Mouse (Mus musculus): Measurements from ENCODE around the gene Rfc2. TPM values are rescaled to one million over a fixed set of nuclear protein-coding genes. Genes with fewer than 3 reads are reported as not detected.

Gene Rfc2
- polyA plus RNA-seq, 1 experiment, result not detected

DNA sequence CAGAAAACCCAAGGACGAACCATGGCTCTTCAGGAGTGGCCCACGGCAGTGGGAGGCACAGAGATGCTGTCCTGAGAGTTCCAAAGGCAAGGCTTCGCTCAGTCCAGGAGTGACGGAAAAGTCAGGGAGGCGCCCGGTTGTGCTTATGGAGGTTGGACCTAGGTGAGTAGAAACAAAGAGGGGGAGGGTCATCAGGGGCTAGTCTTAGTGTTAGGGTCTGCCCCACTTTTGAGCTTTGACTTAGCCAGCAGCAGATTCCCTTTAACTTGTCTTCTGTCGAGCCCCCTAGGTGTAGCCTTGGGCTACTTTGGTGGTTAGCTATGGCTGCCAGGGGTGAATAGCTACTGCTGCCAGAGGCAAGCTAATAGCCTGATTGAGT is 21.1 kb upstream of the Rfc2 start, which contains the start of gene Syna:
Syna (minus strand) TSS at position 101 of the 379 bp plus-strand sequence.
- TF ChIP-seq CTCF (IDR thresholded peaks at IDR 0.05; ENCODE audit: insufficient read depth, low read depth, low read length) (no peak), POLR2A (IDR thresholded peaks at IDR 0.05; ENCODE audit: insufficient read depth, low read depth, low read length) (no peak)
- Histone ChIP-seq H3K4me1 (ENCODE audit: control insufficient read depth, insufficient read depth, low read length) (peaks cover 17% of the 10 kb centered on the region), H3K27ac (ENCODE audit: insufficient read depth, low read depth, low read length) (no peak within 1 kb of the TSS), H3K4me3 (ENCODE audit: insufficient read depth, low read depth, low read length) (no peak within 1 kb of the TSS)
- 95% methylated on average over 7 of the region's 7 CpGs for WGBS

DNA sequence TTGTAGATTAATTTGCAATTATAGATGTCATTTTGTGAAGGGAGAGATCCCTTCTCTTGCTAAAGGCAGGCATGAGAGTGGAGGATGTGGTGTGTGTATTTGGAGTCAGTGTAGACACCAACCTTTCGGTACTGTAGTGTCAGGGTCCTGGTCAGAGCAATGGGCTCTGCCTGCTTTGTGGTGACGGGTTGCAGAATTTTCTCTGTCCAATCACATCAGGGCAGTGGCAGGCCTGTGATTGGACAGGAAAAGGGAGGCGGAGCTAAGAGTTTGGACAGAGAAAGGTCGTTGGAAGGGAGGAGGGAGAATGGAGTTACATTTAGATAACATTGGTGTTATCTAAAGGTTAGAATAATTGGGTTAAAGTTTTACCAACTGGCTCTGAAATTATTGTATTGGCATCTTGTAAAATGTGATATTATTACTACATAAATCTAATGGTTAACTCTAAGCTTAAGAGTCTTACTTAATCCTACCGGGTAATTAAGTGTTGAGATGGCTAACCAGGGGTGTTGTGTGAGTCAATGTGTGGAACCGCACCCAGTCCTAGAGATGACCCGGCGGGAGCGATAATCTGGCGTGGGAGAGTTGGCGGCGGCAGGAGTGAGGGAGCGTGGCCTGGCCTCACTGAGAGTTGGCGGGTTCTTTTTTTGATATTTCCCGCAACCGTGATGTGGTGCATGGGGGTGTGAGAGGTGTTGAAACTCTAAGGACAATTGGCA is 20.6 kb upstream of the Rfc2 start:
- H3K4me1 ChIP-seq (ENCODE audit: control insufficient read depth, insufficient read depth, low read length), result peaks cover 12% of the 10 kb centered on the region
- whole genome bisulfite sequencing, result 87% methylated on average over 16 of the region's 16 CpGs
- no peak overlapping the region for H3K27ac ChIP-seq (ENCODE audit: insufficient read depth, low read depth, low read length)
- no peak overlapping the region for H3K4me3 ChIP-seq (ENCODE audit: insufficient read depth, low read depth, low read length)
- TF ChIP-seq CTCF (IDR thresholded peaks at IDR 0.05; ENCODE audit: insufficient read depth, low read depth, low read length), result no peak
- no peak for TF ChIP-seq POLR2A (IDR thresholded peaks at IDR 0.05; ENCODE audit: insufficient read depth, low read depth, low read length)

DNA sequence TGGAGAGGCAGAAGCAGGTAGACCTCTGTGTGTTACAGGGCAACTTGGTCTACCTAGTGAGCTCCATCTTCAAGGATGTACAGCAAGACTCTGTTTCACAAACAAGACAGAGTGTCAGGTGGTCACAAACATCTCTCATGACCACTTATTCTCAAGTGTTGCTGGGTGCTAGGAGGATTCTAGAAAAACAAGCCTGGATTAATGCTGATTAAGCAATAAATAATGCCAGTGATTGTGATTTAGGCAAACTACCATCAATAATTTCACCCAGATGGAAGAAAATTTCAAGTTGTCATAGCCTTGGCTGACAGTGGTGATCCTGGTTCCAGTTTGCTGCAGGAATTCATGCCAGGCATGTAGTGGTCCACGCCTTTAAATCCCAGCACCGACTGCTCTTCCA is 16.9 kb upstream of the Rfc2 start:
- Histone ChIP-seq H3K27ac (ENCODE audit: insufficient read depth, low read depth, low read length) (no peak overlapping the region), H3K4me1 (ENCODE audit: control insufficient read depth, insufficient read depth, low read length) (peaks cover 17% of the 10 kb centered on the region), H3K4me3 (ENCODE audit: insufficient read depth, low read depth, low read length) (no peak overlapping the region)
- whole genome bisulfite sequencing, result 91% methylated on average over 2 of the region's 2 CpGs
- TF ChIP-seq POLR2A (IDR thresholded peaks at IDR 0.05; ENCODE audit: insufficient read depth, low read depth, low read length) (no peak), CTCF (IDR thresholded peaks at IDR 0.05; ENCODE audit: insufficient read depth, low read depth, low read length) (no peak)

DNA sequence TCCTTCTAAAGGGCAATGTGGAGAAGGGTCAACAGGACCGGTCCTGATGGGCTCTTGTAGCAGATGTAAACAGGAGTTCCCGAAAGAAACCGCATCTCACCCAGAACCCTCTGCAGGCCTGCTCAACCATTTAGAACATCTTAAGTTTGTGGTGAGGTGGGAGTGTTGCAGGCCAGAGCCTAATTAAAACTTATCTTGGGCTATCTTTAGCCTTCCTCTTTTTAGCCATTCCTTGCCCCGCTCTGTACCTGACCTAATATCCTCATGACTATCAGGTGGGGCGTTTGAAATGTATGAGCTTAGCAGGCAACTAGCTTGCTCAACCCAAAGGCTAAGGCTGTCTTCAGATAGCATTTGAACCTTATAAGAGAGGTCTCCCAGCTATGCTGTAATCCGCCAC is 15.5 kb upstream of the Rfc2 start:
- Histone ChIP-seq H3K4me3 (ENCODE audit: insufficient read depth, low read depth, low read length) (no peak overlapping the region), H3K27ac (ENCODE audit: insufficient read depth, low read depth, low read length) (no peak overlapping the region), H3K4me1 (ENCODE audit: control insufficient read depth, insufficient read depth, low read length) (peaks cover 17% of the 10 kb centered on the region)
- TF ChIP-seq CTCF (IDR thresholded peaks at IDR 0.05; ENCODE audit: insufficient read depth, low read depth, low read length), result no peak
- no peak for TF ChIP-seq POLR2A (IDR thresholded peaks at IDR 0.05; ENCODE audit: insufficient read depth, low read depth, low read length)
- 93% methylated on average over 6 of the region's 6 CpGs for WGBS

- peaks cover 20% of the 10 kb centered on the region for H3K4me1 ChIP-seq (ENCODE audit: control insufficient read depth, insufficient read depth, low read length)
- TF ChIP-seq POLR2A (IDR thresholded peaks at IDR 0.05; ENCODE audit: insufficient read depth, low read depth, low read length) (no peak), CTCF (IDR thresholded peaks at IDR 0.05; ENCODE audit: insufficient read depth, low read depth, low read length) (no peak)
- H3K4me3 ChIP-seq (ENCODE audit: insufficient read depth, low read depth, low read length), result no peak overlapping the region
- 82% methylated on average over 4 of the region's 4 CpGs for WGBS
- no peak overlapping the region for H3K27ac ChIP-seq (ENCODE audit: insufficient read depth, low read depth, low read length)
These were observed 13.7 kb upstream of the Rfc2 start for GRCm38 (mm10) chr5:134567445-134567844.

DNA sequence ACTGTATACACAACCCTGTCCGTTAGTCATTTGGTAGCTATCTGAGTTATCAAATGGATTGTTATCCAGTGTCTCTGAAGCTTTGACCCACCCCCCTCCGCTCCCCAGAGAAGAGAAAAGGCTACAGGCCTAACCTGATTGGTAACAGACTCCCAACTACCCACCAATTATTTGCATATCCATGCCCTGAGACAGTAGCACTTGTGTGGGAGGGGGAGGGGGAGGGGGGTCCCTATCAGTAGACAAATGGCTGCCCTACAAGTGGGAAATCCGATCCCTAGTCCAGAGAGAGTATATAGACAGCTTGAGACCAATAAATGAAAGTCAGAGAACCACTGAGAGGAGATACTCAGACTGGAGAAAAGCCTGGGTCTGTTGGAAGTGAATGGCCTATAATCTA is 13.1 kb upstream of the Rfc2 start:
- 84% methylated on average over 3 of the region's 3 CpGs for WGBS
- TF ChIP-seq POLR2A (IDR thresholded peaks at IDR 0.05; ENCODE audit: insufficient read depth, low read depth, low read length), result no peak
- TF ChIP-seq CTCF (IDR thresholded peaks at IDR 0.05; ENCODE audit: insufficient read depth, low read depth, low read length), result no peak
- H3K4me1 ChIP-seq (ENCODE audit: control insufficient read depth, insufficient read depth, low read length), result peaks cover 21% of the 10 kb centered on the region
- H3K4me3 ChIP-seq (ENCODE audit: insufficient read depth, low read depth, low read length), result no peak overlapping the region
- 0 out of 2 replicates have a peak overlapping the region, but pooled peaks have one; percentile 49 for H3K27ac ChIP-seq (ENCODE audit: insufficient read depth, low read depth, low read length)

- TF ChIP-seq POLR2A (IDR thresholded peaks at IDR 0.05; ENCODE audit: insufficient read depth, low read depth, low read length), result no peak
- TF ChIP-seq CTCF (IDR thresholded peaks at IDR 0.05; ENCODE audit: insufficient read depth, low read depth, low read length), result no peak
- WGBS, result 40% methylated on average over 8 of the region's 8 CpGs
- peaks cover 14% of the 10 kb centered on the region for H3K4me1 ChIP-seq (ENCODE audit: control insufficient read depth, insufficient read depth, low read length)
- H3K27ac ChIP-seq (ENCODE audit: insufficient read depth, low read depth, low read length), result peak overlapping the region; percentile 49
- H3K4me3 ChIP-seq (ENCODE audit: insufficient read depth, low read depth, low read length), result no peak overlapping the region
These were observed 12.1 kb upstream of the Rfc2 start for GRCm38 (mm10) chr5:134568964-134569491.

DNA sequence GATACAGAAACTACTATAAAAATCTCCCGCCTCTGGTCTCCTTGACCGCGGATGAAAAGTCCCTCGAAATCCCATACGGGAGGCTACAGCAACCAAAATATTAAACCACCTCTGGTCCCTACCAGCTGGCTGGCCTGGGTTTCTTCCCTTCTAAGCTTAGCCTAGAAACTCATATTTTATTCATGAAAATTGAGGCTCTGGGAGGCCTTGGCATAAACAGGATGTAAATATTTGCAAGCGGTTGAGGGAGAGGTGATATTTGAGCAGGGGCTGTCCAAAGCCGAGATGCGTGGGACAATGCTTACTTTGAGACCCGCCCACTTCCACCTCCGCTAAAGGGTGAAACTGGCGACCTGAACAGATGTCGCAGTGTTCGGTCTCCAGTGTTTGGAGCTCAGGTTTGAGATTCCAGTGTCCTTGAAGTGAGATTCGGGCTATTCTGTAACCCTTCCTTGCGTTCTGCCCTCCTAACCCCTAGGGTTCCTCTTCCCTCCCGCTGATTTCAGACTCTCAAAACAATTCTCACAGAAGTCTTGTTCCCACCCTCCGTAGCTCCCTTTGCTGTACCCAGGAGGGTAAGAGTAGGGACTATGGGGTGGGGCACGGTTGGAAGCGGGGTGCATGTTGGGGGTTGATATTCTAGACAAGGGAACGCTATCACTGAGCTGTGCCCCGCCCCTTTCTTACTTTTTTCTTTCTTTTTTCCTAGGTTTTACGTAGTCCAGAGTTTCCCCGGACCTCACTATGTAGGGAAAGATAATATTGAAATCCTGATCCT is 9.2 kb upstream of the Rfc2 start:
- Histone ChIP-seq H3K27ac (ENCODE audit: insufficient read depth, low read depth, low read length) (peak overlapping the region; percentile 78), H3K4me1 (ENCODE audit: control insufficient read depth, insufficient read depth, low read length) (peaks cover 14% of the 10 kb centered on the region), H3K4me3 (ENCODE audit: insufficient read depth, low read depth, low read length) (peak overlapping the region; percentile 66)
- WGBS, result 1% methylated on average over 23 of the region's 23 CpGs
- TF ChIP-seq POLR2A (IDR thresholded peaks at IDR 0.05; ENCODE audit: insufficient read depth, low read depth, low read length) (no peak), CTCF (IDR thresholded peaks at IDR 0.05; ENCODE audit: insufficient read depth, low read depth, low read length) (no peak)
